Mouse (Mus musculus) ES-E14 (cell line): ENCODE data around the gene Anapc15-ps.

Experiments used
- CHD2 ChIP-seq: IDR thresholded peaks from 2 replicates; pipeline ENCODE4 v1.6.1; 2014; ENCODE audit warnings: mild to moderate bottlenecking, low read depth, low read length, inconsistent platforms
- MAFK ChIP-seq: IDR thresholded peaks from 2 replicates; pipeline ENCODE4 v1.6.1; 2014; ENCODE audit warnings: mild to moderate bottlenecking, low read depth, low read length, inconsistent platforms; ENCODE audit not compliant: insufficient read depth
- ZC3H11A ChIP-seq: IDR thresholded peaks from 2 replicates; pipeline ENCODE4 v1.6.1; 2012; ENCODE audit warnings: low read depth, mild to moderate bottlenecking, inconsistent platforms, low read length, borderline replicate concordance
- ZNF384 ChIP-seq: IDR thresholded peaks from 2 replicates; pipeline ENCODE4 v1.6.1; 2012; ENCODE audit warnings: low read depth, low read length, inconsistent platforms

DNA sequence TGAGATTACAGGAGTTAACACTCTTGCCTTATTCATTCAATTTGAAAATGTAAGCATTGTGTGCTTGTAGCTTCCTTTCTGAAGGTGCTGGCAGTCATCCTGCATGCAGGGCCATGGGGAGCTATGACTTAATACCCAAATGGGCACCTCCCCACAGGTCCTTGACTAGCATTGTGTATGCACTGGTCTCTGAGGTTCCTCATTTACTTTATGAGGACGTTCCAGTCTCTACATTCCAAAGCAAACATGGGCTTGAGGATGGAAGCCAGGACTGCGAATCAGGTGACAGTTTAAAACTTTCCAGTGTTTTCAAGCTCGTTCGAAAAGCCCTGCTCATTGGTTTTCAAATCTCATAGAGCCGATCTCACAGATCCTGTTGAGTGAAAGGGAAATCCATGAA lies 21.1 kb downstream of the Anapc15-ps start:
- TF ChIP-seq ZC3H11A (no peak), MAFK (no peak), CHD2 (no peak), ZNF384 (no peak)
